Mouse (Mus musculus): ENCODE results near the gene Dmpk.

GRCm38 (mm10) chr7:19067935-19068334 is 15.7 kb upstream of the Dmpk start:
- no peak for TF ChIP-seq MYOG (IDR thresholded peaks at IDR 0.05; ENCODE audit: control insufficient read depth, extremely low read depth, insufficient read length)
- no peak for TF ChIP-seq USF1 (IDR thresholded peaks at IDR 0.05; ENCODE audit: low read depth)

All from C2C12 (cell line).